Mouse (Mus musculus): ENCODE measurements around the gene St6gal1. TPM values are rescaled to one million over a fixed set of nuclear protein-coding genes. Genes with fewer than 3 reads are reported as not detected.

St6gal1 gene
- 1 to 10 TPM; 2.5 to 5.9 TPM for polyA plus RNA-seq (2012; fragmentation: generic; extraction: Trizol)

GRCm38 (mm10) chr16:23224671-23225068 lies at the start of gene St6gal1:
Gene St6gal1 (plus strand): TSS chr16:23224740.

Other genes with a start within 250 kb of the St6gal1 start
- under 1 TPM in 1 of 2 experiments, not detected in 1; 0.37 TPM for gene Kng2, start 195.3 kb upstream of the St6gal1 start, polyA plus RNA-seq (2012; fragmentation: generic; extraction: Trizol)
- gene Kng1, start 166.9 kb upstream of the St6gal1 start, polyA plus RNA-seq (2012; fragmentation: generic; extraction: Trizol) = under 1 TPM in 1 of 2 experiments, not detected in 1; 0.02 TPM
- gene Eif4a2, start 117.3 kb upstream of the St6gal1 start, polyA plus RNA-seq (2012; fragmentation: generic; extraction: Trizol) = 100 to 1,000 TPM in 1 of 2 experiments, 1 to 10 TPM in 1; 4.4 to 124 TPM
- 10 to 100 TPM; 11.0 to 21.8 TPM for gene Rfc4, start 97.0 kb upstream of the St6gal1 start, polyA plus RNA-seq (2012; fragmentation: generic; extraction: Trizol)
- under 1 TPM; 0.02 to 0.14 TPM for gene Adipoq, start 78.2 kb upstream of the St6gal1 start, polyA plus RNA-seq (2012; fragmentation: generic; extraction: Trizol)
- not detected for gene Rtp1, start 204.4 kb downstream of the St6gal1 start, polyA plus RNA-seq (2012; fragmentation: generic; extraction: Trizol)